8 mouse cellular contexts compared by ENCODE assay signal in genomic region chr8:125054436-125054810, GRCm38 (mm10). TPM values are rescaled to one million over a fixed set of nuclear protein-coding genes. Genes with fewer than 3 reads are reported as not detected.
DNase-seq lines count a peak whose midpoint lies in the region; ATAC-seq lines count a peak whose summit lies in the region.

No protein-coding gene starts in this region.

- ATAC-seq in forebrain, embryonic 14.5 days = peak; percentile 46; the same call in 1 of the 2 replicates

- intact Hi-C loops in heart, postnatal 36 days (cut with DNase I) = no loop called here

- no peaks in the 10 kb centered on the region for H3K4me1 ChIP-seq in forebrain, embryonic 14.5 days (ENCODE audit: control insufficient read depth, insufficient read depth, low read length)

- DNase-seq in cerebellum, postnatal 14 days = peak; percentile 73 to 78
- no peak for DNase-seq in cerebellum, adult 9-11 months
- peak; percentile 81 for DNase-seq in adrenal gland, adult 2 months
- DNase-seq in forebrain, embryonic 14.5 days (ENCODE audit: low spot score) = no peak
- DNase-seq in heart, postnatal 36 days = peak; percentile 67 to 77
- DNase-seq in layer of hippocampus, adult 9-11 months = peak; percentile 57
- peak; percentile 66 for DNase-seq in lung, postnatal 25 days (ENCODE audit: low spot score)
- DNase-seq in right cerebral cortex, postnatal 25 days = peak; percentile 36

- WGBS in forebrain, embryonic 14.5 days = 1% methylated on average over 34 of the region's 38 CpGs

- H3K9ac ChIP-seq in forebrain, embryonic 14.5 days (ENCODE audit: low read length) = peak overlapping the region; percentile 65

- H3K4me2 ChIP-seq in forebrain, embryonic 14.5 days (ENCODE audit: low read length) = peak overlapping the region; percentile 94

- H3K27ac ChIP-seq in forebrain, embryonic 14.5 days (ENCODE audit: low read depth, low read length) = peak overlapping the region; percentile 27; the same call in 1 of the 2 replicates

- H3K36me3 ChIP-seq in forebrain, embryonic 14.5 days (ENCODE audit: control insufficient read depth, insufficient read depth, low read length) = no peaks in the 10 kb centered on the region

- peaks cover 31% of the 10 kb centered on the region for H3K27me3 ChIP-seq in forebrain, embryonic 14.5 days (replicated peaks; ENCODE audit: control insufficient read depth, insufficient read depth, low read length)

- peak overlapping the region; percentile 50 for H3K4me3 ChIP-seq in forebrain, embryonic 14.5 days (ENCODE audit: low read depth, low read length)

- H3K9me3 ChIP-seq in forebrain, embryonic 14.5 days (replicated peaks; ENCODE audit: control insufficient read depth, low read length) = no peaks in the 10 kb centered on the region

RNA-seq across cellular contexts. Expression of gene Disc1, which starts 0.4 kb away (rescaled TPM):
- 1 to 10 TPM; 1.2 to 1.8 TPM for total RNA-seq in adrenal gland, adult 2 months (2021)
- polyA plus RNA-seq in adrenal gland, adult 2 months (2012; rRNA removed) = 0.79 and 1.1 TPM in 2 replicates
- 0.30 and 0.62 TPM in 2 replicates for polyA plus RNA-seq in forebrain, embryonic 14.5 days (2014; fragmentation: Nextera tagmentation; extraction: Ambion mirVana)
- 1 to 10 TPM; 2.2 to 2.9 TPM for total RNA-seq in heart, postnatal 36 days (2021)

RNA-seq across cellular contexts. Expression of gene Tsnax, which starts 41.6 kb away (rescaled TPM):
- 10 to 100 TPM; 63.4 to 81.1 TPM for total RNA-seq in adrenal gland, adult 2 months (2021)
- polyA plus RNA-seq in adrenal gland, adult 2 months (2012; rRNA removed) = 24.1 and 25.1 TPM in 2 replicates
- 171 and 186 TPM in 2 replicates for polyA plus RNA-seq in forebrain, embryonic 14.5 days (2014; fragmentation: Nextera tagmentation; extraction: Ambion mirVana)
- total RNA-seq in heart, postnatal 36 days (2021) = 10 to 100 TPM; 73.6 to 80.4 TPM

Comparison
In these comparisons a context has a peak if more than half of its experiments do, and no peak if none do; other contexts are left out.
1. DNase-seq: peak in cerebellum, postnatal 14 days (2 of 2), adrenal gland, adult 2 months (single experiment), heart, postnatal 36 days (2 of 2), layer of hippocampus, adult 9-11 months (single experiment), lung, postnatal 25 days (single experiment) and right cerebral cortex, postnatal 25 days (single experiment); none in cerebellum, adult 9-11 months (single experiment) and forebrain, embryonic 14.5 days (single experiment).